27 mouse cellular contexts compared by ENCODE assay signal in the genomic region with DNA sequence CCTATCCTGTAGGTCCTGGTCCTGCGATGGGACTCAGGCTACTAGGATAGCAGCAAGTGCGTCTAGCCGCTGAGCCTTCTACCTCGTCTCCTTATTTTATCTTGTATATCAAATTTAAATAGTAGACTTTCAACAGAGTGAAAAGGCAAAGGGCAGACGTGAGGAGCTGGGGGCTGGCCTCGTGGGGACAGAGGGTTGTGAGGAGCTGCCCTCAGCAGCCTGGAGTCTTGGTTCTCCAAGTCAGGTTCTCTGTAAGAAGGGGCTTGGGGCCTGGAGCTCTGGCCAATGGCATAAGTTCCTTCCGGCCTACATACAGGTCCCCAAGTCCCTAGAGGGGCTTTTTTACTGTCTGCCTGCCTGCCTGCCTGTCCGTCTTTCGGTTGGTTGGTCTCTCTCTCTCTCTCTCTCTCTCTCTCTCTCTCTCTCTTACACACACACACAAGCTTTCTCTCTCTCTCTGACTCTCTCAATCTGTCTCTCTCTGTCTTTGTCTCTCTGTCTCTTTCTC. TPM values are rescaled to one million over a fixed set of nuclear protein-coding genes. Genes with fewer than 3 reads are reported as not detected.
DNase-seq lines count a peak whose midpoint lies in the region; ATAC-seq and TF ChIP-seq lines count a peak whose summit lies in the region.
"Had no signal": no experiment of that assay in that cellular context is flagged by ENCODE, and none has a peak within 500 bp of the region (broad histone marks: within the 10 kb centered on the region; RNA-seq: fewer than 3 reads in every experiment).

No protein-coding gene starts in this region.

- no peak overlapping the region for H3K4me3 ChIP-seq in hindbrain, embryonic 10.5 days
- H3K4me3 ChIP-seq in hindbrain, embryonic 16.5 days (ENCODE audit: low read length): no peak overlapping the region
- H3K4me3 ChIP-seq in neural tube, embryonic 12.5 days: no peak overlapping the region
- H3K4me3 ChIP-seq in thymus, adult 2 months (ENCODE audit: control insufficient read depth, insufficient read depth, low read length): no peak overlapping the region
- H3K4me3 ChIP-seq: heart, adult 2 months; heart, embryonic 15.5 days; intestine, embryonic 15.5 days had no signal

- peaks cover 40% of the 10 kb centered on the region for H3K4me1 ChIP-seq in hindbrain, embryonic 10.5 days (replicated peaks)
- H3K4me1 ChIP-seq in hindbrain, embryonic 16.5 days (ENCODE audit: control insufficient read depth, insufficient read depth, low read depth, low read length): peaks cover 5% of the 10 kb centered on the region
- H3K4me1 ChIP-seq in neural tube, embryonic 12.5 days: peaks cover 27% of the 10 kb centered on the region
- no peaks in the 10 kb centered on the region for H3K4me1 ChIP-seq in thymus, adult 2 months (replicated peaks; ENCODE audit: control insufficient read depth, insufficient read depth, low read length)
- H3K4me1 ChIP-seq: heart, embryonic 15.5 days had no signal

- H3K27me3 ChIP-seq in hindbrain, embryonic 10.5 days (ENCODE audit: insufficient read depth, poor library complexity, severe bottlenecking): peaks cover 75% of the 10 kb centered on the region
- H3K27me3 ChIP-seq in hindbrain, embryonic 16.5 days (replicated peaks; ENCODE audit: control insufficient read depth, insufficient read depth, low read length): peaks cover 10% of the 10 kb centered on the region
- peaks cover 65% of the 10 kb centered on the region for H3K27me3 ChIP-seq in neural tube, embryonic 12.5 days (replicated peaks)
- H3K27me3 ChIP-seq in thymus, adult 2 months (ENCODE audit: control insufficient read depth, insufficient read depth, low read length): no peaks in the 10 kb centered on the region
- H3K27me3 ChIP-seq: intestine, embryonic 15.5 days had no signal

- 17% methylated on average over 9 of the region's 9 CpGs for WGBS in hindbrain, embryonic 10.5 days
- WGBS in hindbrain, embryonic 16.5 days: 16% methylated on average over 9 of the region's 9 CpGs
- 23% methylated on average over 9 of the region's 9 CpGs for WGBS in neural tube, embryonic 12.5 days
- 93% methylated on average over 9 of the region's 9 CpGs for WGBS in thymus, adult 2 months

- DNase-seq in hindbrain, embryonic 10.5 days (ENCODE audit: low spot score): no peak
- no peak for DNase-seq in neural tube, embryonic 10.5 days (ENCODE audit: extremely low spot score, low spot score)
- peak; percentile 26 for DNase-seq in mesoderm, embryonic 11.5 days (ENCODE audit: low read depth, low spot score)
- no peak for DNase-seq in lung, postnatal 10 days
- DNase-seq in thymus, adult 2 months: no peak
- DNase-seq: adrenal gland, postnatal 36 days; cerebellum, adult 18-20 months; cerebellum, postnatal 36 days; gastrocnemius, postnatal 25 days; heart, adult 2 months; heart, postnatal 4 days; kidney, postnatal 36 days; layer of hippocampus, adult 9-11 months; lung, adult 2 months; lung, postnatal 36 days; right cerebral cortex, postnatal 25 days had no signal

- no peak for ATAC-seq in hindbrain, embryonic 16.5 days
- peak; percentile 43; the same call in 1 of the 2 replicates for ATAC-seq in neural tube, embryonic 12.5 days (ENCODE audit: low FRiP score, low read depth)

- H3K9me3 ChIP-seq in hindbrain, embryonic 10.5 days: peaks cover 10% of the 10 kb centered on the region; the same call in 1 of the 2 replicates
- H3K9me3 ChIP-seq in hindbrain, embryonic 16.5 days (ENCODE audit: control insufficient read depth, low read length): peaks cover 3% of the 10 kb centered on the region; the same call in 1 of the 2 replicates
- H3K9me3 ChIP-seq in neural tube, embryonic 12.5 days: no peaks in the 10 kb centered on the region
- H3K9me3 ChIP-seq: intestine, embryonic 15.5 days had no signal

- peak overlapping the region; percentile 81 for H3K27ac ChIP-seq in hindbrain, embryonic 10.5 days
- no peak overlapping the region for H3K27ac ChIP-seq in hindbrain, embryonic 16.5 days (ENCODE audit: low read depth, low read length)
- H3K27ac ChIP-seq in neural tube, embryonic 12.5 days: no peak overlapping the region
- no peak overlapping the region for H3K27ac ChIP-seq in thymus, adult 2 months (ENCODE audit: control insufficient read depth, insufficient read depth, low read length)
- H3K27ac ChIP-seq: heart, adult 2 months; heart, embryonic 15.5 days; intestine, embryonic 15.5 days had no signal

- TF ChIP-seq POLR2A in thymus, adult 2 months (IDR thresholded peaks at IDR 0.05; ENCODE audit: control insufficient read depth, extremely low read depth, insufficient read depth, low read length, poor library complexity): no peak

- H3K9ac ChIP-seq in hindbrain, embryonic 16.5 days (ENCODE audit: low read depth, low read length): no peak overlapping the region
- H3K9ac ChIP-seq in neural tube, embryonic 12.5 days: no peak overlapping the region
- H3K9ac ChIP-seq: heart, embryonic 15.5 days; intestine, embryonic 15.5 days had no signal

- H3K4me2 ChIP-seq in hindbrain, embryonic 16.5 days (ENCODE audit: low read length): no peak overlapping the region
- 0 out of 2 replicates have a peak overlapping the region, but pooled peaks have one; percentile 8 for H3K4me2 ChIP-seq in neural tube, embryonic 12.5 days (replicated peaks)
- H3K4me2 ChIP-seq: heart, embryonic 15.5 days; intestine, embryonic 15.5 days; liver, embryonic 11.5 days had no signal

- TF ChIP-seq CTCF in thymus, adult 2 months (IDR thresholded peaks at IDR 0.05; ENCODE audit: borderline replicate concordance, control insufficient read depth, extremely low read depth, insufficient read depth, low read length, poor library complexity): no peak

- no peaks in the 10 kb centered on the region for H3K36me3 ChIP-seq in hindbrain, embryonic 10.5 days
- H3K36me3 ChIP-seq in hindbrain, embryonic 16.5 days (ENCODE audit: control insufficient read depth, insufficient read depth, low read length): no peaks in the 10 kb centered on the region
- H3K36me3 ChIP-seq in neural tube, embryonic 12.5 days: no peaks in the 10 kb centered on the region
- no peaks in the 10 kb centered on the region for H3K36me3 ChIP-seq in thymus, adult 2 months (ENCODE audit: control insufficient read depth, insufficient read depth, low read length)
- H3K36me3 ChIP-seq: heart, embryonic 15.5 days; intestine, embryonic 15.5 days had no signal

RNA-seq across cellular contexts. Expression of a gene that starts 30.3 kb away (rescaled TPM):
- 22.7 and 23.0 TPM in 2 replicates for polyA plus RNA-seq in hindbrain, embryonic 10.5 days (2016; fragmentation: Nextera tagmentation; extraction: Ambion mirVana)
- polyA plus RNA-seq in hindbrain, embryonic 16.5 days (2015; fragmentation: Nextera tagmentation; extraction: Ambion mirVana): 164 and 193 TPM in 2 replicates
- 48.4 and 56.5 TPM in 2 replicates for polyA plus RNA-seq in neural tube, embryonic 12.5 days (2016; fragmentation: Nextera tagmentation; extraction: Ambion mirVana)
- 2.3 and 4.0 TPM in 2 replicates for polyA plus RNA-seq in thymus, adult 2 months (2012; rRNA removed)

RNA-seq across cellular contexts. Expression of a gene that starts 41.1 kb away (rescaled TPM):
- 2.1 and 3.5 TPM in 2 replicates for polyA plus RNA-seq in hindbrain, embryonic 10.5 days (2016; fragmentation: Nextera tagmentation; extraction: Ambion mirVana)
- not detected in 2 replicates for polyA plus RNA-seq in hindbrain, embryonic 16.5 days (2015; fragmentation: Nextera tagmentation; extraction: Ambion mirVana)
- polyA plus RNA-seq in neural tube, embryonic 12.5 days (2016; fragmentation: Nextera tagmentation; extraction: Ambion mirVana): 7.5 and 10.9 TPM in 2 replicates
- 0.20 and 0.22 TPM in 2 replicates for polyA plus RNA-seq in thymus, adult 2 months (2012; rRNA removed)
- polyA plus RNA-seq: C2C12; embryonic facial prominence, embryonic 14.5 days; heart, adult 2 months; heart, embryonic 15.5 days; kidney, embryonic 14.5 days; limb, embryonic 11.5 days; liver, embryonic 11.5 days; lung, adult 2 months; thymus, postnatal 0 days; urinary bladder, adult 2 months had no signal

RNA-seq across cellular contexts. Expression of a gene that starts 57.1 kb away (rescaled TPM):
- polyA plus RNA-seq in hindbrain, embryonic 10.5 days (2016; fragmentation: Nextera tagmentation; extraction: Ambion mirVana): 18.6 and 18.8 TPM in 2 replicates
- 22.9 and 24.3 TPM in 2 replicates for polyA plus RNA-seq in hindbrain, embryonic 16.5 days (2015; fragmentation: Nextera tagmentation; extraction: Ambion mirVana)
- 14.4 and 15.5 TPM in 2 replicates for polyA plus RNA-seq in neural tube, embryonic 12.5 days (2016; fragmentation: Nextera tagmentation; extraction: Ambion mirVana)
- 12.7 and 13.7 TPM in 2 replicates for polyA plus RNA-seq in thymus, adult 2 months (2012; rRNA removed)
